Mouse (Mus musculus) neural tube, embryonic 11.5 days (tissue): ENCODE data around the gene Tnfrsf25. TPM values are rescaled to one million over a fixed set of nuclear protein-coding genes. Genes with fewer than 3 reads are reported as not detected.

ENCODE experiments used
- ATAC-seq: fragments of 200-750 bp; cut with Nextera tagmentation; 2 replicates; pipeline ENCODE4 v1.8.0; 2017; ENCODE audit warnings: moderate number of reproducible peaks, mild to moderate bottlenecking, moderate TSS enrichment, moderate library complexity; ENCODE audit not compliant: insufficient read depth, low FRiP score, low TSS enrichment
- DNase-seq: peaks from one replicate; pipeline ENCODE4 v3.0.0-alpha.2; 2015; ENCODE audit warnings: low spot score
- H3K27ac ChIP-seq: fragments of 300-500 bp; sonication (generic); 2 replicates; pipeline ENCODE4 v1.5.1; 2014; ENCODE audit warnings: low read depth, mild to moderate bottlenecking, low read length
- H3K27me3 ChIP-seq: fragments of 300-500 bp; sonication (generic); 2 replicates; pipeline ENCODE4 v1.6.1; 2014; ENCODE audit warnings: mild to moderate bottlenecking, low read length, mixed read lengths; ENCODE audit not compliant: control insufficient read depth, insufficient read depth
- H3K36me3 ChIP-seq: fragments of 300-500 bp; sonication (generic); 2 replicates; pipeline ENCODE4 v1.6.1; 2014; ENCODE audit warnings: mild to moderate bottlenecking, low read length, moderate library complexity, mixed read lengths; ENCODE audit not compliant: control insufficient read depth, insufficient read depth
- H3K4me1 ChIP-seq: fragments of 300-500 bp; sonication (generic); 2 replicates; pipeline ENCODE4 v1.6.1; 2014; ENCODE audit warnings: low read length, mixed read lengths; ENCODE audit not compliant: control insufficient read depth, insufficient read depth
- H3K4me2 ChIP-seq: fragments of 300-500 bp; sonication (generic); 2 replicates; pipeline ENCODE4 v1.6.1; 2014; ENCODE audit warnings: low read depth, mild to moderate bottlenecking, moderate library complexity
- H3K4me3 ChIP-seq: fragments of 300-500 bp; sonication (generic); 2 replicates; pipeline ENCODE4 v1.5.1; 2014; ENCODE audit warnings: low read depth, low read length
- H3K9ac ChIP-seq: fragments of 300-500 bp; sonication (generic); 2 replicates; pipeline ENCODE4 v1.6.1; 2014; ENCODE audit warnings: mild to moderate bottlenecking, low read length
- H3K9me3 ChIP-seq: fragments of 300-500 bp; sonication (generic); 2 replicates; pipeline ENCODE4 v1.6.1; 2016; ENCODE audit warnings: low read length; ENCODE audit not compliant: control insufficient read depth
- WGBS: fragments of 180-500 bp; shearing (Covaris S2); extraction: QIAGEN DNeasy Blood & Tissue Kit; methylation state at CpG from one replicate; pipeline ENCODE4 v1.1.7; 2014; 5-methylcytosine and 5-hydroxymethylcytosine counted together
- polyA plus RNA-seq: library from polyadenylated mRNA; unstranded; fragments of >200 nt; fragmentation: Nextera tagmentation; extraction: Ambion mirVana; gene quantifications from 2 replicates; pipeline ENCODE4 v1.2.1, GENCODE M21; 2014

Gene Tnfrsf25
- 0.42 and 0.62 TPM in 2 replicates for polyA plus RNA-seq

- peak; percentile 37 for DNase-seq
- Histone ChIP-seq H3K9me3 (no peaks in the 10 kb centered on the region), H3K9ac (no peak within 1 kb of the TSS; the same call in 1 of the 2 replicates), H3K27me3 (peaks cover 71% of the 10 kb centered on the region), H3K27ac (no peak within 1 kb of the TSS), H3K4me1 (peaks cover 18% of the 10 kb centered on the region), H3K4me3 (0 out of 2 replicates have a peak within 1 kb of the TSS, but pooled peaks have one; percentile 6), H3K4me2 (peak within 1 kb of the TSS; percentile 33), H3K36me3 (no peaks in the 10 kb centered on the region; the same call in 1 of the 2 replicates)
- 1% methylated on average over 29 of the region's 30 CpGs for WGBS
- ATAC-seq, result no peak
Observed at GRCm38 (mm10) chr4:152115921-152116612, at the start of gene Tnfrsf25. TSS of gene Tnfrsf25 (plus strand) at chr4:152115934.

DNA sequence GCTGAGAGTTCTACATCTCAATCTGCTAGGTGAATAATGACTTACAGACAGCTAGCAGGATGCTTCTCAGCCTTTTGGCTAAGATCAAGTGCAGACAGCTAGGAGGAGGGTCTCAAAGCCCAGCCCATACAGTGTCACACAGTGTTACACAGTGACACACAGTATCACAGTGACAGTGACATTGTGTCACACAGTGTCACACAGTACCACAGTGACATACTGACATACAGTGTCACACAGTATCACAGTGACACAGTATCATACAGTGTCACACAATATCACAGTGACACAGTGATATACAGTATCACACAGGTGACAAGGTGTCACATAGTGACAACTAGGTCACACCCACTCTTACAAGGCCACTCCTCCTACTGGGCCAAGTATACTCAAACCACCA, 48.5 kb upstream of the Tnfrsf25 start:
- Histone ChIP-seq H3K27me3 (no peaks in the 10 kb centered on the region), H3K9me3 (no peaks in the 10 kb centered on the region), H3K27ac (no peak overlapping the region), H3K4me1 (no peaks in the 10 kb centered on the region), H3K36me3 (no peaks in the 10 kb centered on the region), H3K4me3 (no peak overlapping the region), H3K4me2 (no peak overlapping the region), H3K9ac (no peak overlapping the region)
- no peak for DNase-seq
- ATAC-seq, result no peak

- H3K4me3 ChIP-seq, result no peak overlapping the region
- H3K9me3 ChIP-seq, result no peaks in the 10 kb centered on the region
- WGBS, result 85% methylated on average over 6 of the region's 6 CpGs
- no peak overlapping the region for H3K4me2 ChIP-seq
- no peak for ATAC-seq
- no peak overlapping the region for H3K27ac ChIP-seq
- H3K27me3 ChIP-seq, result no peaks in the 10 kb centered on the region
- H3K36me3 ChIP-seq, result no peaks in the 10 kb centered on the region
- no peak for DNase-seq
- no peak overlapping the region for H3K9ac ChIP-seq
- H3K4me1 ChIP-seq, result peaks cover 4% of the 10 kb centered on the region; the same call in 1 of the 2 replicates
Observed at GRCm38 (mm10) chr4:152068166-152068724, 47.5 kb upstream of the Tnfrsf25 start.

DNA sequence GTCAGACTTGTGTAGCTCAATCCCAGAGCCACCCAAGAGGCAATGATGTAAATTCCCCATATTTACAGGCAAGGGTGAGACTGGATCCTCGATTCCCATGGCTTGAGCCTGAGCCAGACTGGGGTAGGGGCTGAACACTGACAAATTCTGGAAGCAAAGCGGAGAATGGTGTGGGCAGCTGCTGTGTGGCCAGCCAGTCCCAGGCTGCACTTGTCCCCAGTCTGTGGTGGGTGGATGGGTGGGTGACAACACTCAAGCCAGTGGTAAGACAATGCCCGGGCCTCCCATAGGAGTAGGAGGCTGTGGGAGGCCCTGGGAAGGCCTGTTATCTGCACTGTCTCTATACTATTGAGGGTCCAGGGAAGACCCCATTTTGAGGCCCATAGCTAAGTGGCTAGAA, 46.5 kb upstream of the Tnfrsf25 start:
- H3K4me2 ChIP-seq, result no peak overlapping the region
- no peak for ATAC-seq
- no peaks in the 10 kb centered on the region for H3K36me3 ChIP-seq
- no peaks in the 10 kb centered on the region for H3K27me3 ChIP-seq
- H3K4me1 ChIP-seq, result peaks cover 4% of the 10 kb centered on the region; the same call in 1 of the 2 replicates
- WGBS, result 87% methylated on average over 3 of the region's 3 CpGs
- no peak overlapping the region for H3K4me3 ChIP-seq
- H3K9ac ChIP-seq, result no peak overlapping the region
- no peak overlapping the region for H3K27ac ChIP-seq
- no peak for DNase-seq
- H3K9me3 ChIP-seq, result no peaks in the 10 kb centered on the region

- no peak for ATAC-seq
- no peak for DNase-seq
- no peaks in the 10 kb centered on the region for H3K9me3 ChIP-seq
- no peaks in the 10 kb centered on the region for H3K27me3 ChIP-seq
- H3K4me3 ChIP-seq, result no peak overlapping the region
- no peaks in the 10 kb centered on the region for H3K36me3 ChIP-seq
- no peak overlapping the region for H3K9ac ChIP-seq
- H3K4me2 ChIP-seq, result no peak overlapping the region
- WGBS, result 83% methylated on average over 11 of the region's 11 CpGs
- no peak overlapping the region for H3K27ac ChIP-seq
- peaks cover 4% of the 10 kb centered on the region; the same call in 1 of the 2 replicates for H3K4me1 ChIP-seq
Observed at GRCm38 (mm10) chr4:152070494-152071396, 45.0 kb upstream of the Tnfrsf25 start.

- no peaks in the 10 kb centered on the region for H3K9me3 ChIP-seq
- H3K27me3 ChIP-seq, result no peaks in the 10 kb centered on the region
- H3K27ac ChIP-seq, result no peak within 1 kb of the TSS
- no peak within 1 kb of the TSS for H3K9ac ChIP-seq
- 71% methylated on average over 10 of the region's 10 CpGs for WGBS
- no peaks in the 10 kb centered on the region for H3K36me3 ChIP-seq
- DNase-seq (no peak), ATAC-seq (no peak)
- H3K4me2 ChIP-seq, result no peak within 1 kb of the TSS
- no peak within 1 kb of the TSS for H3K4me3 ChIP-seq
- peaks cover 4% of the 10 kb centered on the region; the same call in 1 of the 2 replicates for H3K4me1 ChIP-seq
Observed at GRCm38 (mm10) chr4:152072121-152072601, 43.6 kb upstream of the Tnfrsf25 start, which contains the start of gene Plekhg5. TSS of gene Plekhg5 (plus strand) at chr4:152072498.

- 81% methylated on average over 10 of the region's 10 CpGs for WGBS
- no peak overlapping the region for H3K27ac ChIP-seq
Observed at GRCm38 (mm10) chr4:152072655-152073054, 43.1 kb upstream of the Tnfrsf25 start.

DNA sequence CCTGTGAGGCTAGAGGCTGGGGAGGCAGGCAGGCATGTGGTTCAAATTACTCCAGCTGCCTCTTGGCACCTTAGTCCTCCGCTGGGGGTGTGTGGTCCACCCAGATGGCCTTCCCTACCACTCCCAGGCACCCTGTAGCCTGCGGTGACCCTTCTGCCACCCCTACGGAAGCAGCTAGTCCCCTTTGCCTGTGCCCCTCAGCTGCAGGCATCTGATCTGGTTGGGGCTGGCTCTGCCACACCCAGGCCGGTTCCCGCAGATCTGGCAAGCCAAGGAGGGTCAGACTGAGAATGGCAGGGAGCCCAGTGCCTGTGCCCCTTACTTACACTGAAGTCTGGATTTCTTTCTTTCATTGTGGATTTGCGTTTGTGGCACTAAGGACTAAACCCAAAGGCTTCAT, 42.0 kb upstream of the Tnfrsf25 start:
- Histone ChIP-seq H3K4me2 (no peak overlapping the region), H3K9me3 (no peaks in the 10 kb centered on the region), H3K4me3 (no peak overlapping the region), H3K9ac (no peak overlapping the region), H3K4me1 (peaks cover 4% of the 10 kb centered on the region; the same call in 1 of the 2 replicates), H3K36me3 (no peaks in the 10 kb centered on the region), H3K27me3 (no peaks in the 10 kb centered on the region), H3K27ac (no peak overlapping the region)
- DNase-seq (no peak), ATAC-seq (no peak)
- 85% methylated on average over 6 of the region's 6 CpGs for WGBS

More at GRCm38 (mm10) chr4:152072655-152073054, 43.1 kb upstream of the Tnfrsf25 start:
- no peaks in the 10 kb centered on the region for H3K9me3 ChIP-seq
- DNase-seq (no peak), ATAC-seq (no peak)
- H3K4me2 ChIP-seq, result no peak overlapping the region
- H3K9ac ChIP-seq, result no peak overlapping the region
- no peak overlapping the region for H3K4me3 ChIP-seq
- no peaks in the 10 kb centered on the region for H3K27me3 ChIP-seq
- H3K36me3 ChIP-seq, result no peaks in the 10 kb centered on the region
- peaks cover 4% of the 10 kb centered on the region; the same call in 1 of the 2 replicates for H3K4me1 ChIP-seq
